Mouse (Mus musculus) hindbrain, embryonic 12.5 days (tissue): ENCODE results near the gene Spata5. TPM values are rescaled to one million over a fixed set of nuclear protein-coding genes. Genes with fewer than 3 reads are reported as not detected.
"Not testable (repeated sequence)": the region's sequence is repeated elsewhere in the genome, so short reads cannot be mapped to it uniquely, and the experiment has no call there.

Experiments used
- ATAC-seq: fragments of 200-750 bp; cut with Nextera tagmentation; 2 replicates; pipeline ENCODE4 v1.8.0; 2017; ENCODE audit warnings: moderate TSS enrichment; ENCODE audit not compliant: low FRiP score
- H3K27ac ChIP-seq: fragments of 300-500 bp; sonication (generic); 2 replicates; pipeline ENCODE4 v1.5.1; 2016; ENCODE audit warnings: mild to moderate bottlenecking
- H3K27me3 ChIP-seq: fragments of 300-500 bp; sonication (generic); 2 replicates; pipeline ENCODE4 v1.6.1; 2016; ENCODE audit warnings: mild to moderate bottlenecking
- H3K36me3 ChIP-seq: fragments of 300-500 bp; sonication (generic); 2 replicates; pipeline ENCODE4 v1.6.1; 2016; ENCODE audit warnings: mild to moderate bottlenecking
- H3K4me1 ChIP-seq: fragments of 300-500 bp; sonication (generic); 2 replicates; pipeline ENCODE4 v1.6.1; 2016
- H3K4me2 ChIP-seq: fragments of 300-500 bp; sonication (generic); replicated peaks from 2 replicates; pipeline ENCODE4 v1.6.1; 2016; ENCODE audit warnings: mild to moderate bottlenecking
- H3K4me3 ChIP-seq: fragments of 300-500 bp; sonication (generic); 2 replicates; pipeline ENCODE4 v1.5.1; 2016; ENCODE audit warnings: mild to moderate bottlenecking
- H3K9ac ChIP-seq: fragments of 300-500 bp; sonication (generic); 2 replicates; pipeline ENCODE4 v1.6.1; 2016; ENCODE audit warnings: mild to moderate bottlenecking, moderate library complexity
- H3K9me3 ChIP-seq: fragments of 300-500 bp; sonication (generic); replicated peaks from 2 replicates; pipeline ENCODE4 v1.6.1; 2016; ENCODE audit warnings: mild to moderate bottlenecking
- WGBS: fragments of 180-500 bp; shearing (Covaris S2); methylation state at CpG from one replicate; pipeline ENCODE4 v1.1.7; 2016; 5-methylcytosine and 5-hydroxymethylcytosine counted together
- polyA plus RNA-seq: library from polyadenylated mRNA; unstranded; fragments of >200 nt; fragmentation: Nextera tagmentation; extraction: Ambion mirVana; gene quantifications from 2 replicates; pipeline ENCODE4 v1.2.1, GENCODE M21; 2016

The Spata5 gene
- polyA plus RNA-seq, 1 experiment from 2014 or later = 35.3 TPM

DNA sequence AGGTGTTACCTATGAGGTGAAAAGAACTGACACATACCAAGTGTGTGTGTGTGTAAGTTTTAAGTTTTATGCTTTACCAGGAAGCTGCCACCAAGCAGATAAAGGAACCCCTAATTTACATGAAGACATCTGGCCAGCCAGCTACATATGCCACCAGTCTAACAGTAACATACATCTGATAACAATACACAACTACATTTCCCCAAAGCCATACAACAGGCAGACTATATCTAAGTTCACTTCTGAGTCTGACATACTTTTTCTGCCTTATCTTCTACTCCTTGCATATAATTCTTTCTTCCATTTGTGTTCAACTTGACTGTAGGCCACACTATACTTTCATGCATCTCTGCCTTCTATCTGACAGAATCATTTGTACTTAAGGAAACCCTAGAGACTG is 112.4 kb downstream of the Spata5 start:
- Histone ChIP-seq H3K4me3 (no peak overlapping the region), H3K9ac (no peak overlapping the region), H3K9me3 (no peaks in the 10 kb centered on the region), H3K4me2 (no peak overlapping the region), H3K36me3 (no peaks in the 10 kb centered on the region), H3K4me1 (no peaks in the 10 kb centered on the region), H3K27ac (no peak overlapping the region), H3K27me3 (no peaks in the 10 kb centered on the region)
- ATAC-seq = no peak

- ATAC-seq, H3K36me3 ChIP-seq, H3K9ac ChIP-seq, H3K4me1 ChIP-seq, H3K27me3 ChIP-seq, H3K9me3 ChIP-seq, H3K4me2 ChIP-seq, H3K27ac ChIP-seq, H3K4me3 ChIP-seq: not testable (repeated sequence)
- WGBS = 96% methylated on average over 2 of the region's 2 CpGs
Measured at GRCm38 (mm10) chr3:37540701-37541100, 121.0 kb downstream of the Spata5 start.

DNA sequence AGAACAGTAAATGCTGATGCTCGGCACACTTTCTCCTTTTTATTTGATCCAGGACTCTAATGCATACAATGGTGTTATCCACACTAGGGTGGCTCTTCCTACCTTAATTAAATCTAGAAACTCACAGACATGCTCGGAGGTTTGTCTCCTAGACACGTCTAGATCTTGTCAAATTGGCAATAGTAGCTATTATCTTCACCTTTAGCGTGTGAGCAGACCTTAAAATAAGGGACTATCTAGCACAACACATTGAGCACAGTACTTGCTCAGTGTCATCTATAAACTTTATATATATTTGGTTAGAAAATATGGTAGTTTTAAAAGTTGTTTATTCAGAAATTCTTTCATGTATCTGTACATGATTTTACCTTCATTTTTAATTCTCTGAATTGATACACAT is 126.7 kb downstream of the Spata5 start:
- no peaks in the 10 kb centered on the region for H3K4me1 ChIP-seq
- ATAC-seq = no peak
- H3K27ac ChIP-seq = no peak overlapping the region
- WGBS = 89% methylated on average over 4 of the region's 4 CpGs
- no peak overlapping the region for H3K4me2 ChIP-seq
- no peaks in the 10 kb centered on the region for H3K36me3 ChIP-seq
- H3K9me3 ChIP-seq = no peaks in the 10 kb centered on the region
- H3K9ac ChIP-seq = no peak overlapping the region
- H3K27me3 ChIP-seq = no peaks in the 10 kb centered on the region
- H3K4me3 ChIP-seq = no peak overlapping the region

DNA sequence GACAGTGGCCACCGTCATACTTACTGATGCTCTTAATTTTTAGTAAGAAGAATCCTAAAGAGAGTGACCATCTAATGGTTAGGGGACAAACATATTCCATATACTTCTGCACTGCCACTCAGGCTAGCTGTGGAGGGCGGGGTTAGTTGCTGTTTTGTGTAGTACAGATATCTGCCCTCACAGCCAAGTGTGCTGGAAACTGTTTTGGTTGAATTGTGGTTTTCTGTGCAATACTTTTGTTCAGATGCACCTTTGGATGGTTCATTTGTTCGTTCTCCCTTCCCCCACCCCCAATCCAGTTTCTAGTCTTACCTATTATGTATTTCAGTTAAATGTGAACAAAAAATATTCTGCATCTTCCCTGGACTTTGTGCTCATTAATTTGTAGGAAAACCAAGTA is 130.5 kb downstream of the Spata5 start:
- 97% methylated on average over 3 of the region's 3 CpGs for WGBS

GRCm38 (mm10) chr3:37550594-37550993 is 130.9 kb downstream of the Spata5 start:
- 84% methylated on average over 1 of the region's 1 CpGs for WGBS
- H3K27ac ChIP-seq = no peak overlapping the region
- no peaks in the 10 kb centered on the region for H3K27me3 ChIP-seq
- no peaks in the 10 kb centered on the region for H3K36me3 ChIP-seq
- H3K9me3 ChIP-seq = no peaks in the 10 kb centered on the region
- no peak overlapping the region for H3K9ac ChIP-seq
- H3K4me1 ChIP-seq = no peaks in the 10 kb centered on the region
- H3K4me3 ChIP-seq = no peak overlapping the region
- no peak overlapping the region for H3K4me2 ChIP-seq
- no peak for ATAC-seq

More for the DNA sequence above, 130.5 kb downstream of the Spata5 start:
- no peak for ATAC-seq
- Histone ChIP-seq H3K36me3 (no peaks in the 10 kb centered on the region), H3K9me3 (no peaks in the 10 kb centered on the region), H3K4me2 (no peak overlapping the region), H3K9ac (no peak overlapping the region), H3K4me3 (no peak overlapping the region), H3K4me1 (no peaks in the 10 kb centered on the region), H3K27me3 (no peaks in the 10 kb centered on the region), H3K27ac (no peak overlapping the region)

GRCm38 (mm10) chr3:37551486-37551885 is 131.8 kb downstream of the Spata5 start:
- 87% methylated on average over 1 of the region's 1 CpGs for WGBS
- Histone ChIP-seq H3K9ac (no peak overlapping the region), H3K9me3 (no peaks in the 10 kb centered on the region), H3K36me3 (no peaks in the 10 kb centered on the region), H3K4me2 (no peak overlapping the region), H3K4me1 (no peaks in the 10 kb centered on the region), H3K4me3 (no peak overlapping the region), H3K27me3 (no peaks in the 10 kb centered on the region), H3K27ac (no peak overlapping the region)
- ATAC-seq = no peak

- 76% methylated on average over 3 of the region's 3 CpGs for WGBS
- no peaks in the 10 kb centered on the region for H3K4me1 ChIP-seq
Measured at GRCm38 (mm10) chr3:37552244-37552643, 132.5 kb downstream of the Spata5 start.

DNA sequence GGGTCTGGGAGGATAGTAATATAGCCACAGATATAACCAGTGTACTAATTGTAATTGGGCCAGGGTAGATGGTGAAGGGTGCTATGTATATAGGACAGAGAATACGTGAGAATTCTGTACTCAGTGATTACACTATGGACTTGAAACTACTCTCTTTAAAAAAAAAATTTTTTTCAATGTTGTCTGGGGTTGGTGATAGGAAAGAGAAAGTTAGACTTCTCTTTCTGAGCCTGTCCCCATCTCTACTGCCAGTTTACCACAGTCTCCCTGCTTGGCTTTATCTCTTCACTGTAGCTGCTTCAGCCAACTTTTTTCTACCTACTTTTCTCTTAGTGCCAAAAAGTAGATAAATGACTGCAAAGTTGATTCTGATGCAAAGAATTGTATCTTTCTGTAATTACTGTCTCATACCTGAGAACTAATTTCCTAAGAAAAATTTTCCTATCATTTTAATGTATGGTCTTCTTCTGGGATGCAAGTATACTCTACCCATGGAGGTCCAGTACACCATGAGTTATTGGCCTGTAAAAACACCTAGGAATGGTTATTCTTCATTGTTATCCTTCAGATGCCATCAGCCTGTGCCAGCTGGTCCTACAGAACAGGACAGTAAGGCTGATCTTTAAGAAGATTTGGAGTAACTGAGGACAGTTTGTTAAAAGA is 133.8 kb downstream of the Spata5 start:
- Histone ChIP-seq H3K27me3 (no peaks in the 10 kb centered on the region), H3K9ac (no peak overlapping the region), H3K36me3 (no peaks in the 10 kb centered on the region), H3K27ac (no peak overlapping the region), H3K9me3 (no peaks in the 10 kb centered on the region), H3K4me1 (no peaks in the 10 kb centered on the region), H3K4me2 (no peak overlapping the region), H3K4me3 (no peak overlapping the region)
- ATAC-seq = no peak
- 97% methylated on average over 1 of the region's 1 CpGs for WGBS

More at GRCm38 (mm10) chr3:37552244-37552643, 132.5 kb downstream of the Spata5 start:
- Histone ChIP-seq H3K4me3 (no peak overlapping the region), H3K27me3 (no peaks in the 10 kb centered on the region), H3K27ac (no peak overlapping the region), H3K4me2 (no peak overlapping the region), H3K9me3 (no peaks in the 10 kb centered on the region), H3K9ac (no peak overlapping the region), H3K36me3 (no peaks in the 10 kb centered on the region)
- no peak for ATAC-seq

- WGBS = 69% methylated on average over 7 of the region's 7 CpGs
- H3K4me3 ChIP-seq = no peak overlapping the region
- H3K9ac ChIP-seq = no peak overlapping the region
- H3K9me3 ChIP-seq = no peaks in the 10 kb centered on the region
- H3K27ac ChIP-seq = no peak overlapping the region
- H3K36me3 ChIP-seq = no peaks in the 10 kb centered on the region
- no peak overlapping the region for H3K4me2 ChIP-seq
- H3K4me1 ChIP-seq = no peaks in the 10 kb centered on the region
- H3K27me3 ChIP-seq = no peaks in the 10 kb centered on the region
- ATAC-seq = no peak
Measured at GRCm38 (mm10) chr3:37556412-37557113, 136.9 kb downstream of the Spata5 start.

- Histone ChIP-seq H3K9me3 (no peaks in the 10 kb centered on the region), H3K27me3 (no peaks in the 10 kb centered on the region), H3K4me3 (no peak overlapping the region), H3K36me3 (no peaks in the 10 kb centered on the region), H3K4me2 (no peak overlapping the region), H3K9ac (no peak overlapping the region), H3K27ac (no peak overlapping the region), H3K4me1 (no peaks in the 10 kb centered on the region)
- ATAC-seq = no peak
- 92% methylated on average over 4 of the region's 4 CpGs for WGBS
Measured at GRCm38 (mm10) chr3:37557741-37558479, 138.2 kb downstream of the Spata5 start.

- H3K27me3 ChIP-seq = no peaks in the 10 kb centered on the region
- no peaks in the 10 kb centered on the region for H3K36me3 ChIP-seq
- no peak overlapping the region for H3K9ac ChIP-seq
- 88% methylated on average over 2 of the region's 2 CpGs for WGBS
- no peak for ATAC-seq
- no peak overlapping the region for H3K4me2 ChIP-seq
- H3K4me3 ChIP-seq = no peak overlapping the region
- H3K27ac ChIP-seq = no peak overlapping the region
- no peaks in the 10 kb centered on the region for H3K4me1 ChIP-seq
- H3K9me3 ChIP-seq = no peaks in the 10 kb centered on the region
Measured at GRCm38 (mm10) chr3:37559339-37559738, 139.6 kb downstream of the Spata5 start.

GRCm38 (mm10) chr3:37561466-37561865 is 141.8 kb downstream of the Spata5 start:
- Histone ChIP-seq H3K4me1 (no peaks in the 10 kb centered on the region), H3K27me3 (no peaks in the 10 kb centered on the region), H3K9ac (no peak overlapping the region), H3K36me3 (no peaks in the 10 kb centered on the region), H3K4me3 (no peak overlapping the region), H3K27ac (no peak overlapping the region), H3K9me3 (no peaks in the 10 kb centered on the region), H3K4me2 (no peak overlapping the region)
- no peak for ATAC-seq
- 94% methylated on average over 3 of the region's 3 CpGs for WGBS
